17 mouse cellular contexts compared by ENCODE assay signal in the genomic region with DNA sequence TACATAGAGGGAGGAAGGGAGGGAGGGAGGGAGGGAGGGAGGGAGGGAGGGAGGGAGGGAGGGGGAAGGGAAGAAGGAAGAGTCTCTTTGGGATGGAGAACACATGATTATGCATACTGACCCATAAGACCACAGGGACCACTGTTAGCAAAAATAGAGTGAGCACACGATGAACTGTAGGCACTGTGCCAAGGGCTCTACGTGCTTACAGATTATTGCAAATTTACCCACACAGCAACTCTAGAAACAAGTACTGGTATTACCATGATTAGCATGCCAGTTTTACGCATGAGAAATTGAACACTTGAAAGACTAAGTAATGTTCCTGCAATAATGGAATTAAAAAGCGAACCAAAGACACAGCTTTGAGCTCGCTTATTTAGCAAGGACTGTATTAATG.
DNase-seq lines count a peak whose midpoint lies in the region; ATAC-seq and TF ChIP-seq lines count a peak whose summit lies in the region.
"Had no signal": no experiment of that assay in that cellular context is flagged by ENCODE, and none has a peak within 500 bp of the region (broad histone marks: within the 10 kb centered on the region; RNA-seq: fewer than 3 reads in every experiment).

No protein-coding gene starts in this region.

- no peaks in the 10 kb centered on the region for H3K36me3 ChIP-seq in forebrain, embryonic 14.5 days (ENCODE audit: control insufficient read depth, insufficient read depth, low read length)
- H3K36me3 ChIP-seq in forebrain, embryonic 13.5 days (ENCODE audit: poor library complexity, severe bottlenecking) = no peaks in the 10 kb centered on the region
- no peaks in the 10 kb centered on the region for H3K36me3 ChIP-seq in midbrain, embryonic 14.5 days (ENCODE audit: control insufficient read depth, insufficient read depth, low read length)
- no peaks in the 10 kb centered on the region for H3K36me3 ChIP-seq in midbrain, embryonic 15.5 days (replicated peaks)
- no peaks in the 10 kb centered on the region for H3K36me3 ChIP-seq in kidney, adult 2 months (ENCODE audit: control insufficient read depth, insufficient read depth, low read length)
- H3K36me3 ChIP-seq: embryonic facial prominence, embryonic 13.5 days; forebrain, embryonic 15.5 days had no signal

- H3K9ac ChIP-seq in forebrain, embryonic 14.5 days (ENCODE audit: low read length) = no peak overlapping the region
- H3K9ac ChIP-seq in forebrain, embryonic 13.5 days = no peak overlapping the region
- no peak overlapping the region for H3K9ac ChIP-seq in midbrain, embryonic 14.5 days (replicated peaks; ENCODE audit: low read length)
- H3K9ac ChIP-seq in midbrain, embryonic 15.5 days = no peak overlapping the region
- H3K9ac ChIP-seq: embryonic facial prominence, embryonic 13.5 days; forebrain, embryonic 15.5 days; forebrain, postnatal 0 days had no signal

- TF ChIP-seq POLR2A in brain, embryonic 14.5 days (IDR thresholded peaks at IDR 0.05; ENCODE audit: borderline replicate concordance, extremely low read depth, insufficient read depth, insufficient read length, poor library complexity, severe bottlenecking) = no peak
- no peak for TF ChIP-seq POLR2A in kidney, adult 2 months (IDR thresholded peaks at IDR 0.05; ENCODE audit: low read depth, low read length)

- no peaks in the 10 kb centered on the region for H3K9me3 ChIP-seq in forebrain, embryonic 14.5 days (replicated peaks; ENCODE audit: control insufficient read depth, low read length)
- H3K9me3 ChIP-seq in forebrain, embryonic 13.5 days (replicated peaks) = no peaks in the 10 kb centered on the region
- no peaks in the 10 kb centered on the region for H3K9me3 ChIP-seq in midbrain, embryonic 14.5 days (ENCODE audit: control insufficient read depth, low read length)
- H3K9me3 ChIP-seq in midbrain, embryonic 15.5 days = no peaks in the 10 kb centered on the region
- H3K9me3 ChIP-seq: embryonic facial prominence, embryonic 13.5 days; forebrain, embryonic 15.5 days had no signal

- peaks cover 3% of the 10 kb centered on the region; the same call in 1 of the 2 replicates for H3K4me1 ChIP-seq in forebrain, embryonic 14.5 days (ENCODE audit: control insufficient read depth, insufficient read depth, low read length)
- peaks cover 24% of the 10 kb centered on the region for H3K4me1 ChIP-seq in forebrain, embryonic 13.5 days
- no peaks in the 10 kb centered on the region for H3K4me1 ChIP-seq in midbrain, embryonic 14.5 days (ENCODE audit: control insufficient read depth, insufficient read depth, low read length)
- peaks cover 2% of the 10 kb centered on the region; the same call in 1 of the 2 replicates for H3K4me1 ChIP-seq in midbrain, embryonic 15.5 days
- no peaks in the 10 kb centered on the region for H3K4me1 ChIP-seq in kidney, adult 2 months (ENCODE audit: control insufficient read depth, insufficient read depth, low read length)

- peak; percentile 22 for DNase-seq in forebrain, embryonic 14.5 days (ENCODE audit: low spot score)
- peak; percentile 39 for DNase-seq in midbrain, embryonic 14.5 days
- peak; percentile 55 for DNase-seq in brain, embryonic 14.5 days (ENCODE audit: low read depth)
- DNase-seq in kidney, adult 2 months = no peak
- DNase-seq: adrenal gland, adult 2 months; adrenal gland, postnatal 10 days; adrenal gland, postnatal 25 days; cerebellum, adult 11-12 months; cerebellum, adult 2 months; cerebellum, adult 9-10 months; cerebellum, postnatal 10 days; cerebellum, postnatal 25 days; forebrain, postnatal 0 days had no signal

- no peak overlapping the region for H3K4me2 ChIP-seq in forebrain, embryonic 14.5 days (ENCODE audit: low read length)
- no peak overlapping the region for H3K4me2 ChIP-seq in forebrain, embryonic 13.5 days
- H3K4me2 ChIP-seq in midbrain, embryonic 14.5 days (ENCODE audit: low read length) = no peak overlapping the region
- no peak overlapping the region for H3K4me2 ChIP-seq in midbrain, embryonic 15.5 days
- H3K4me2 ChIP-seq: embryonic facial prominence, embryonic 13.5 days; forebrain, embryonic 15.5 days had no signal

- ATAC-seq in forebrain, embryonic 14.5 days = no peak
- no peak for ATAC-seq in forebrain, embryonic 13.5 days
- no peak for ATAC-seq in midbrain, embryonic 14.5 days (ENCODE audit: low FRiP score, low TSS enrichment)
- no peak for ATAC-seq in midbrain, embryonic 15.5 days (replicated peaks)
- ATAC-seq: forebrain, embryonic 15.5 days; forebrain, postnatal 0 days had no signal

- 58% methylated on average over 5 of the region's 5 CpGs for WGBS in forebrain, embryonic 14.5 days
- 67% methylated on average over 5 of the region's 5 CpGs for WGBS in forebrain, embryonic 13.5 days
- WGBS in midbrain, embryonic 14.5 days = 68% methylated on average over 5 of the region's 5 CpGs
- WGBS in midbrain, embryonic 15.5 days = 59% methylated on average over 5 of the region's 5 CpGs
- WGBS in kidney, adult 2 months = 62% methylated on average over 5 of the region's 5 CpGs

- no peak overlapping the region for H3K4me3 ChIP-seq in forebrain, embryonic 14.5 days (ENCODE audit: low read depth, low read length)
- no peak overlapping the region for H3K4me3 ChIP-seq in forebrain, embryonic 13.5 days
- H3K4me3 ChIP-seq in midbrain, embryonic 14.5 days (replicated peaks; ENCODE audit: low read depth, low read length) = no peak overlapping the region
- no peak overlapping the region for H3K4me3 ChIP-seq in midbrain, embryonic 15.5 days
- no peak overlapping the region for H3K4me3 ChIP-seq in kidney, adult 2 months (ENCODE audit: insufficient read depth, low read depth, low read length)
- H3K4me3 ChIP-seq: embryonic facial prominence, embryonic 13.5 days; forebrain, embryonic 15.5 days had no signal

- TF ChIP-seq CTCF in brain, embryonic 14.5 days (IDR thresholded peaks at IDR 0.05; ENCODE audit: borderline replicate concordance, extremely low read depth, insufficient read depth, insufficient read length) = no peak
- TF ChIP-seq CTCF in kidney, adult 2 months (conservative IDR thresholded peaks at IDR 0.05; ENCODE audit: insufficient read depth, insufficient read length, low read depth, low read length) = no peak

- no peak overlapping the region for H3K27ac ChIP-seq in forebrain, embryonic 14.5 days (ENCODE audit: low read depth, low read length)
- H3K27ac ChIP-seq in forebrain, embryonic 13.5 days = no peak overlapping the region
- H3K27ac ChIP-seq in midbrain, embryonic 14.5 days (replicated peaks; ENCODE audit: low read depth, low read length) = no peak overlapping the region
- no peak overlapping the region for H3K27ac ChIP-seq in midbrain, embryonic 15.5 days
- no peak overlapping the region for H3K27ac ChIP-seq in kidney, adult 2 months (ENCODE audit: insufficient read depth, low read depth, low read length)
- H3K27ac ChIP-seq: embryonic facial prominence, embryonic 13.5 days; forebrain, embryonic 15.5 days had no signal

- no peaks in the 10 kb centered on the region for H3K27me3 ChIP-seq in forebrain, embryonic 14.5 days (replicated peaks; ENCODE audit: control insufficient read depth, insufficient read depth, low read length)
- H3K27me3 ChIP-seq in forebrain, embryonic 13.5 days = no peaks in the 10 kb centered on the region
- H3K27me3 ChIP-seq in midbrain, embryonic 14.5 days (ENCODE audit: control insufficient read depth, insufficient read depth, low read length) = no peaks in the 10 kb centered on the region
- no peaks in the 10 kb centered on the region for H3K27me3 ChIP-seq in midbrain, embryonic 15.5 days (replicated peaks)
- no peaks in the 10 kb centered on the region for H3K27me3 ChIP-seq in kidney, adult 2 months (replicated peaks; ENCODE audit: control insufficient read depth, insufficient read depth, low read length)
- H3K27me3 ChIP-seq: embryonic facial prominence, embryonic 13.5 days; forebrain, embryonic 15.5 days had no signal
